Mouse (Mus musculus) WW6 (cell line): ENCODE measurements at regions not wholly inside any gene's neighbourhood (a gene's known extent, or its start where the extent isn't known, plus 50 kb on each side); places are given as distances from the start of the nearest gene placed in this dataset.

ENCODE experiments used
- DNase-seq: peaks from one replicate; pipeline ENCODE4 v3.0.0-alpha.2; 2013; ENCODE audit warnings: low read depth, low spot score

DNA sequence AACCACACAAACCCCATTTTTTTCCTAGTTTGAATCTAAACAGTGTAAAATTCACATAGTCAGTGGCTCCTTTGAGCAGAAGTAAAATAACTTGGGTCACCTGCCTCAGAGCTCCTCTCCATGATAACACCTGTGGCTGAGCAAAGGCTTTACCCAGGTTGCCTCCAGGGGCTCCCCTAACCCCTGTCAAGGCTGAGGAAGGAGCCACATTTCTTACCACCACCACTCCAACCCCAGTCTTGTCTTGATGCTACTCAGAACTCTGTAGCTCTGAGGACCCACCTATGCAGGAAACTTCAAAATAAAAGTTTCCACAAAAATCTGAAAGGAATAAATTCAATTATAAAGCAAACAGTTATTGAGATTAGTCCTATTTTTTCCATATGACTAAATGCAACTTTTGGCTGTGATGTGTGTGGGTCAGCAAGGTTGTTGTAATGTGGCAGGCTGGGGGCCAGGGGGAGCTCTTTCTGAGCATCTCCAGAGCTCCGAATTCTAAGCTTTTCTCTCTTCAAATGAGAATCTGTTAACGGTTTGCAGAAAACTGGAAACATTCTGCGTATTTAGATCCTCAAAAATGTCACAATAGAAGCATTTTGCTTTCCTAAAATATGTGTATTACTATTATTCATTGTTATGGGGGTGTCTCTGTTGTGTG lies 159.0 kb upstream of the Dusp10 start:
- no peak for DNase-seq

- DNase-seq, result no peak
Observed at GRCm38 (mm10) chr1:183865111-183865510, 148.0 kb upstream of the Dusp10 start.

DNA sequence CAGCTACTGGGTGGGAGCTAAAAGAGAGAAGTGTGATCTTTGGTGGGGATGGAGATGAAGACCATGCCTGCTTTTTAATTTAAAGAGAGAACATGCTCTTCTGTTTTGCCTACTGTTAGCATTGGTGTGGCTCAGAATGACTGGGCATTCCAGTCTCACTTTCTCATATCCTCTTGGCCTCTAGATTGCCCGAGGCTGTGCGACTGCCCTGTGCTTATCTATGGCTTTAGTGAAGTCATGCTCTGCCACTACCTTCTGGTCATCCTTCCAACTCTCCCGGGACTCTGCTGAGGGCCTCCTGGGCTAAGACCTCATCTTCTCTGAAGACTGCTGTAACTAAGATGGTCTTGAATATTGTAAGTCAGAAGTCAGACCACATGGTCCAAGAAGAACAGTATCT lies 147.5 kb upstream of the Dusp10 start:
- no peak for DNase-seq

DNA sequence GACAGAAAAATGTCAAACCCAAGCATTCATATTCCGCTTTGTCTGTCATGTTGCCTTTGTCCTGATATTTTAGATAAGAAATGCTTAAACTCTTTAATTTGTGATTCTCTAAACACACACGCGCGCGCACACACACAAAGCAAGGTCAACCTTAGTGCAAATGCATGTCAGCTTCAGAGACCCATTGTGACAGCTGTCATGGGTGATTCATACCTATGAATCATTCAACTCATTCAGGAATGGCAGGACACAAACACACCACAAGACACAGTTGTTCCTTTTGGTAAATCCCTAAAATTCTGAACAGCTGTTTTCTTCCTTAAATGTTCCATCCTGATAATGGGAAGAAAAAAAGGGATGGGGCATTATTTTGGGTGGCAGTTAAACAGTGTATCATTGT lies 144.1 kb upstream of the Dusp10 start:
- DNase-seq, result no peak

DNA sequence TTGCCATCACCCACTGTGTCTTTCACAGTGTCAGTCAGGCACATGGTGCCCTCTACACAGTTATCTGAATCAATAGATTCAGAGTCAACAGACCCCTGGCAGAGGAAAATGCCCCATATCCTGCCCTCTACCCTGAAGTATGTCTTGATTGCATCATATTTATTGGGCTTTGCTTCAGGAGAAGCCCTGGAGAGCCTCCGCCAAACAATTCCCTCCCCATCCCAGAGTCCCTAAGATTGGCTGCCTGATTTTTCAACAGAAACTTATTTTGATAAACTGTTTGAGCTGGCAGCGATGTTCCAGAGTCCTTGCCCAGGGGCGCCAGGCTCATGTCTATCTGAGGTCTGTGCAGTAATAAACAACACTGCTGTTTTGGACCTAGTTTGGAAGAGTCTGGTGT lies 117.2 kb upstream of the Dusp10 start:
- no peak for DNase-seq

GRCm38 (mm10) chr1:183898091-183898490 lies 115.0 kb upstream of the Dusp10 start:
- no peak for DNase-seq

- no peak for DNase-seq
Observed at GRCm38 (mm10) chr1:183904564-183904963, 108.5 kb upstream of the Dusp10 start.

GRCm38 (mm10) chr1:183905345-183906142 lies 107.6 kb upstream of the Dusp10 start:
- DNase-seq, result no peak

- DNase-seq, result no peak
Observed at GRCm38 (mm10) chr1:183917656-183918055, 95.4 kb upstream of the Dusp10 start.

GRCm38 (mm10) chr1:183921262-183921661 lies 91.8 kb upstream of the Dusp10 start:
- DNase-seq, result no peak

- no peak for DNase-seq
Observed at GRCm38 (mm10) chr1:183928539-183928938, 84.6 kb upstream of the Dusp10 start.

GRCm38 (mm10) chr1:183930363-183930982 lies 82.6 kb upstream of the Dusp10 start:
- DNase-seq, result no peak

- no peak for DNase-seq
Observed at GRCm38 (mm10) chr1:183931141-183931540, 82.0 kb upstream of the Dusp10 start.

- DNase-seq, result no peak
Observed at GRCm38 (mm10) chr1:183933845-183934244, 79.3 kb upstream of the Dusp10 start.

- DNase-seq, result no peak
Observed at GRCm38 (mm10) chr1:183937166-183937565, 75.9 kb upstream of the Dusp10 start.

DNA sequence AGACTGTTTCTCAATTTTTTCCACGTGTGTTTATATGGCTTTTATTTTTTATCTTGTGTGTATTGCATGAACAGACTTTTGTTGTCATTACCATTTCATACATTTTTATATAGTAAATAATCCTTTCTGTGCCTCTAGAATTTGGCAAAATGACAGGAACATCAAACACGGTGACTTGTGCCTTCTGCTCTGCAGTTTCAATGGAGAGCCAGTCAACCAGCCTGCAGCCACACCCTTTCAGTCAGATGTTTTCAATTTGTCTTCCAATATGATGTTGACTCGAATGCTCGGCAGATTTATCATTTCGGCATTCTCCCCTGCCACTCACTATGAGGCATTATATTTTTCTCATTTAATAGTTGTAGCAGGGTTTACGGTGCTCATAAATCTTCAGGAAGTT lies 74.7 kb upstream of the Dusp10 start:
- DNase-seq, result no peak

DNA sequence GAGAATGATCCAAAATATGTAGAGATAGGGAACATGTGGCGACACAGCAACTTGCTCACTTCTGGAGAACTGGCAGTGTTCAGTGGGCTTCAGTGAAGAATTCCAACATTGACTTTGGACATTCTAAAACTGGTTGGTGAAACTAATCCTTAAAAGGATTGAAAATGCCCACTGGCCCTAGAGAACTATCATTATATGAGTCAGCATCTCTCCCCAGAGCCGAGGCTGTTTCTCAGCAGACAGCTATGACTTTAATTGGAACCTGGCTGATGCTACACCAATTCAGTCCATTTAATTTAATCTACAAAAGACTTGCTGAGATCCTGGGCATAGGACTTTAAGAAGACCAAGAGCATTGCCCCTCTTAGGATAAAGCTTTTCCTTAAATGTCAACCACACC lies 72.4 kb upstream of the Dusp10 start:
- no peak for DNase-seq

DNA sequence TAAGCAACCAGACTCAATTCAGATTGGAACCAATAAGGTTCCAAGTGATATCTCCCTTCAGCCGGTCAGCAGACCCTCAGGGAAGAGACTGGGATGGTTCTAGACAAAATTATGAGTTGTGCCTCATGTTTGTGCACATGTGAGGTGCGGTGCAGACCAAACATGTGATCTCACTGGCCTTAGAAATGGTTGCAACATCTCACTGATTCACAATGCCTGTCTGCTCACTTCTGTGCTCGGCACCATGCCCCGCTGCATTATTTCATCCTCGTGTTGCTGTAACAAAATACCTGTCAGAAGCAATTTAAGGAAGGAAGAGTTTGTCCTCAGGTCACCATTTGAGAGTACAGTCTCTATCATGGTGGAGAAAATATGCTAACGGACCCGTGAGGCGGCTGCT lies 66.9 kb upstream of the Dusp10 start:
- no peak for DNase-seq

- DNase-seq, result no peak
Observed at GRCm38 (mm10) chr1:183947066-183947465, 66.0 kb upstream of the Dusp10 start.

- DNase-seq, result no peak
Observed at GRCm38 (mm10) chr1:183949205-183949604, 63.9 kb upstream of the Dusp10 start.

GRCm38 (mm10) chr1:183954086-183954485 lies 59.0 kb upstream of the Dusp10 start:
- DNase-seq, result no peak

DNA sequence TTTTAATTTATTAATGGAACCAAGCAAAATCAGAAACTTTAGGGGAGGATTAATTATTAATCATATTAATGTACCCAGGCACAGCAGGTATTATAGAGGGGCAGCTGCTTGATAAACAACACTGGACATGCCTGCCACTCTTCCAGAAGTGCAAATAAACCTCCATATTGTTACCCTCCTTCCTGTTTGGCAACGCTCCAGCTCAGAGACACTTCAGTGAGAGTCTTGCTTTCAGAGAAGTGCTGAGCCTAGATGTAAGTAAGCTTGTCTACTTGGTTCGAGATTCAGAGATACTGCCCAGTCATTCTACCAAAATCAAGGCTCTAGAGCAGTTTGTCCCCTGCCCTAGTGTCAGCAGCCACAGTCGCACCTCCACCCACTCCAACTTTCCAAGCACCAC lies 56.7 kb upstream of the Dusp10 start:
- no peak for DNase-seq

- no peak for DNase-seq
Observed at GRCm38 (mm10) chr1:183961383-183961782, 51.7 kb upstream of the Dusp10 start.
